In the genomic region with DNA sequence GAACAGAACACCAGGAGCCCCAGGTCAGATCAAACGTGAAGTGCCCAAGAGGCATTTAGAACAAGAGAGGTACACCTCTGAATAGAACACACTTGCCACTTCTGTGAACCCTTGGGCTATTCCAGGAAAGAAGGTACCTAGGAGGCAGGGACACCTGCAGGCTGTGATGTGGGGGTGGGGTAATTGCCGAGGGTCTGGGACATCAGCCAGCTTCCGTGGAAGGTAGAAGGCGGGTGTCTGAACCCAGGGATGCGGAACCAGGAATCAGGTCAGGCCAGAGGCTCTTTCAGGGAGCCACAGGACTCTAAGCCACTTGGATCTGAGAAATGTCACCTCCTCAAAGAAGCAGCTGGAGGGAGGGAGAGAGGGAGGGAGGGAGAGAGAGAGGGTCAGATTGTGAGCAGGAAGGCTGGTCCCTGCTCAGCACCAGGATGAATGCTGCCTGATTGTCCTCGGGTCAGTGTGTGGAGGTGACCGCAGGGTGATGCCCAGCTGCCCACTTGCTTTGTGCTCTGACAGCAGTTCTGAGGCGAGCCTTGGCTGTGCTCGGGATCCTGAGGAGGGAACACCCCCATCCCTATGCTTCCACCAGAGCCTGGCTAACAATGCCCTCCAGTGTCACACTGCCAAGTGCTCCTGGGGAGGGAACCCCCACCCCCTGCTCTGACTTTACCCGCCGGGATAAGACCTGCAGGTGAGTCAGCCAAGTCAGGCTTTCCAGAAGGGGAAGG, we compare ENCODE assay signal across 12 mouse cellular contexts. TPM values are rescaled to one million over a fixed set of nuclear protein-coding genes. Genes with fewer than 3 reads are reported as not detected.
DNase-seq lines count a peak whose midpoint lies in the region; ATAC-seq and TF ChIP-seq lines count a peak whose summit lies in the region.
"Had no signal": no experiment of that assay in that cellular context is flagged by ENCODE, and none has a peak within 500 bp of the region (broad histone marks: within the 10 kb centered on the region; RNA-seq: fewer than 3 reads in every experiment).

No protein-coding gene starts in this region.

- no peak overlapping the region for H3K9ac ChIP-seq in embryonic facial prominence, embryonic 15.5 days
- no peak overlapping the region for H3K9ac ChIP-seq in midbrain, embryonic 11.5 days (ENCODE audit: low read length)
- no peak overlapping the region for H3K9ac ChIP-seq in kidney, postnatal 0 days (ENCODE audit: low read depth, low read length)
- no peak overlapping the region for H3K9ac ChIP-seq in stomach, postnatal 0 days (ENCODE audit: low read length)
- H3K9ac ChIP-seq: hindbrain, embryonic 15.5 days had no signal

- no peak overlapping the region for H3K4me3 ChIP-seq in embryonic facial prominence, embryonic 15.5 days (replicated peaks)
- H3K4me3 ChIP-seq in embryonic facial prominence, embryonic 10.5 days, result no peak overlapping the region
- H3K4me3 ChIP-seq in midbrain, embryonic 10.5 days, result no peak overlapping the region
- no peak overlapping the region for H3K4me3 ChIP-seq in midbrain, embryonic 11.5 days (ENCODE audit: low read depth, low read length)
- H3K4me3 ChIP-seq in kidney, postnatal 0 days (replicated peaks; ENCODE audit: low read depth, low read length), result no peak overlapping the region
- no peak overlapping the region for H3K4me3 ChIP-seq in stomach, postnatal 0 days (ENCODE audit: low read depth, low read length)
- H3K4me3 ChIP-seq: hindbrain, embryonic 15.5 days had no signal

- no peak for DNase-seq in embryonic facial prominence, embryonic 10.5 days (ENCODE audit: low spot score)
- no peak for DNase-seq in midbrain, embryonic 10.5 days (ENCODE audit: low spot score)
- no peak for DNase-seq in midbrain, embryonic 11.5 days (ENCODE audit: low spot score, missing footprints)
- peak; percentile 7 for DNase-seq in brain, embryonic 14.5 days (ENCODE audit: low read depth)
- peak; percentile 12 for DNase-seq in kidney, postnatal 0 days (ENCODE audit: low spot score)
- DNase-seq in spleen, adult 18-20 months, result no peak
- no peak for DNase-seq in stomach, postnatal 0 days (ENCODE audit: low spot score)
- DNase-seq: heart, adult 11 months; layer of hippocampus, postnatal 36 days had no signal

- 35% methylated on average over 11 of the region's 11 CpGs for WGBS in embryonic facial prominence, embryonic 15.5 days
- 44% methylated on average over 11 of the region's 11 CpGs for WGBS in embryonic facial prominence, embryonic 10.5 days
- 60% methylated on average over 11 of the region's 11 CpGs for WGBS in midbrain, embryonic 10.5 days
- WGBS in midbrain, embryonic 11.5 days, result 56% methylated on average over 11 of the region's 11 CpGs
- 37% methylated on average over 11 of the region's 11 CpGs for WGBS in kidney, postnatal 0 days
- WGBS in stomach, postnatal 0 days, result 44% methylated on average over 11 of the region's 11 CpGs

- no peaks in the 10 kb centered on the region for H3K27me3 ChIP-seq in embryonic facial prominence, embryonic 15.5 days
- H3K27me3 ChIP-seq in embryonic facial prominence, embryonic 10.5 days (replicated peaks; ENCODE audit: low read depth, poor library complexity, severe bottlenecking), result no peaks in the 10 kb centered on the region
- H3K27me3 ChIP-seq in midbrain, embryonic 10.5 days (ENCODE audit: low read depth, poor library complexity, severe bottlenecking), result no peaks in the 10 kb centered on the region
- H3K27me3 ChIP-seq in midbrain, embryonic 11.5 days (ENCODE audit: control insufficient read depth, insufficient read depth, low read length), result no peaks in the 10 kb centered on the region
- H3K27me3 ChIP-seq in kidney, postnatal 0 days (ENCODE audit: insufficient read depth, low read length), result no peaks in the 10 kb centered on the region
- H3K27me3 ChIP-seq in stomach, postnatal 0 days (ENCODE audit: control insufficient read depth, insufficient read depth, low read length), result no peaks in the 10 kb centered on the region
- H3K27me3 ChIP-seq: hindbrain, embryonic 15.5 days had no signal

- H3K36me3 ChIP-seq in embryonic facial prominence, embryonic 15.5 days, result no peaks in the 10 kb centered on the region
- no peaks in the 10 kb centered on the region for H3K36me3 ChIP-seq in embryonic facial prominence, embryonic 10.5 days (replicated peaks)
- H3K36me3 ChIP-seq in midbrain, embryonic 10.5 days, result peaks cover 19% of the 10 kb centered on the region
- no peaks in the 10 kb centered on the region for H3K36me3 ChIP-seq in midbrain, embryonic 11.5 days (ENCODE audit: control insufficient read depth, insufficient read depth, low read length)
- H3K36me3 ChIP-seq in kidney, postnatal 0 days (ENCODE audit: insufficient read depth, low read length), result no peaks in the 10 kb centered on the region
- no peaks in the 10 kb centered on the region; the same call in 1 of the 2 replicates for H3K36me3 ChIP-seq in stomach, postnatal 0 days (ENCODE audit: control insufficient read depth, insufficient read depth, low read length)

- H3K9me3 ChIP-seq in embryonic facial prominence, embryonic 15.5 days (replicated peaks), result no peaks in the 10 kb centered on the region
- 0 out of 2 replicates have a peak, but pooled peaks cover 2% of the 10 kb centered on the region for H3K9me3 ChIP-seq in embryonic facial prominence, embryonic 10.5 days
- no peaks in the 10 kb centered on the region; the same call in 1 of the 2 replicates for H3K9me3 ChIP-seq in midbrain, embryonic 10.5 days (replicated peaks)
- H3K9me3 ChIP-seq in midbrain, embryonic 11.5 days (ENCODE audit: control insufficient read depth, low read length), result no peaks in the 10 kb centered on the region
- H3K9me3 ChIP-seq in kidney, postnatal 0 days (replicated peaks; ENCODE audit: low read length), result no peaks in the 10 kb centered on the region
- H3K9me3 ChIP-seq in stomach, postnatal 0 days (ENCODE audit: control insufficient read depth, low read length), result no peaks in the 10 kb centered on the region
- H3K9me3 ChIP-seq: hindbrain, embryonic 15.5 days had no signal

- H3K4me2 ChIP-seq in embryonic facial prominence, embryonic 15.5 days (replicated peaks), result no peak overlapping the region
- no peak overlapping the region for H3K4me2 ChIP-seq in midbrain, embryonic 11.5 days
- H3K4me2 ChIP-seq in kidney, postnatal 0 days (ENCODE audit: low read length), result no peak overlapping the region
- H3K4me2 ChIP-seq in stomach, postnatal 0 days (replicated peaks; ENCODE audit: low read depth), result no peak overlapping the region
- H3K4me2 ChIP-seq: hindbrain, embryonic 15.5 days had no signal

- TF ChIP-seq POLR2A in brain, embryonic 14.5 days (IDR thresholded peaks at IDR 0.05; ENCODE audit: borderline replicate concordance, extremely low read depth, insufficient read depth, insufficient read length, poor library complexity, severe bottlenecking), result no peak

- no peak overlapping the region for H3K27ac ChIP-seq in embryonic facial prominence, embryonic 15.5 days (replicated peaks)
- no peak overlapping the region for H3K27ac ChIP-seq in embryonic facial prominence, embryonic 10.5 days (replicated peaks)
- H3K27ac ChIP-seq in midbrain, embryonic 10.5 days (replicated peaks), result peak overlapping the region; percentile 25; the same call in 1 of the 2 replicates
- H3K27ac ChIP-seq in midbrain, embryonic 11.5 days (ENCODE audit: low read depth, low read length), result no peak overlapping the region
- H3K27ac ChIP-seq in kidney, postnatal 0 days, result peak overlapping the region; percentile 57
- H3K27ac ChIP-seq in stomach, postnatal 0 days (replicated peaks), result no peak overlapping the region
- H3K27ac ChIP-seq: hindbrain, embryonic 15.5 days had no signal

- no peak for TF ChIP-seq CTCF in brain, embryonic 14.5 days (IDR thresholded peaks at IDR 0.05; ENCODE audit: borderline replicate concordance, extremely low read depth, insufficient read depth, insufficient read length)
- no peak for TF ChIP-seq CTCF in kidney, postnatal 0 days (IDR thresholded peaks at IDR 0.05; ENCODE audit: low read depth)
- no peak for TF ChIP-seq CTCF in stomach, postnatal 0 days (IDR thresholded peaks at IDR 0.05; ENCODE audit: low read depth)

- peaks cover 19% of the 10 kb centered on the region; the same call in 1 of the 2 replicates for H3K4me1 ChIP-seq in embryonic facial prominence, embryonic 15.5 days
- peaks cover 12% of the 10 kb centered on the region; the same call in 1 of the 2 replicates for H3K4me1 ChIP-seq in embryonic facial prominence, embryonic 10.5 days
- peaks cover 7% of the 10 kb centered on the region; the same call in 1 of the 2 replicates for H3K4me1 ChIP-seq in midbrain, embryonic 10.5 days
- no peaks in the 10 kb centered on the region for H3K4me1 ChIP-seq in midbrain, embryonic 11.5 days (ENCODE audit: control insufficient read depth, insufficient read depth, low read length)
- H3K4me1 ChIP-seq in kidney, postnatal 0 days (replicated peaks; ENCODE audit: insufficient read depth, low read length), result peaks cover 3% of the 10 kb centered on the region; the same call in 1 of the 2 replicates
- H3K4me1 ChIP-seq in stomach, postnatal 0 days (replicated peaks; ENCODE audit: control insufficient read depth, insufficient read depth), result no peaks in the 10 kb centered on the region

- no peak for TF ChIP-seq EP300 in stomach, postnatal 0 days (optimal IDR thresholded peaks at IDR 0.05)

- 0 out of 2 replicates have a peak, but pooled peaks have one; percentile 20 for ATAC-seq in embryonic facial prominence, embryonic 15.5 days (ENCODE audit: insufficient number of reproducible peaks, low FRiP score, low TSS enrichment, low read depth)
- ATAC-seq in midbrain, embryonic 11.5 days (ENCODE audit: low FRiP score), result no peak
- ATAC-seq in kidney, postnatal 0 days (replicated peaks; ENCODE audit: low FRiP score, low read depth), result peak; percentile 43
- no peak for ATAC-seq in stomach, postnatal 0 days (ENCODE audit: low FRiP score, low TSS enrichment)

RNA-seq across cellular contexts. Expression of gene Gm5294, which starts 31.2 kb away (rescaled TPM):
- not detected in 2 replicates for polyA plus RNA-seq in embryonic facial prominence, embryonic 15.5 days (2015; fragmentation: Nextera tagmentation; extraction: Ambion mirVana)
- not detected in 2 replicates for polyA plus RNA-seq in embryonic facial prominence, embryonic 10.5 days (2016; fragmentation: Nextera tagmentation; extraction: Ambion mirVana)
- polyA plus RNA-seq in midbrain, embryonic 10.5 days (2016; fragmentation: Nextera tagmentation; extraction: Ambion mirVana), result not detected in 2 replicates
- not detected in 2 replicates for polyA plus RNA-seq in midbrain, embryonic 11.5 days (2014; fragmentation: Nextera tagmentation; extraction: Ambion mirVana)
- polyA plus RNA-seq in brain, embryonic 14.5 days (2012; rRNA removed), result 0.24 and 0.82 TPM in 2 replicates
- not detected in 2 replicates for polyA plus RNA-seq in kidney, postnatal 0 days (2015; fragmentation: Nextera tagmentation; extraction: Ambion mirVana)
- not detected in 2 replicates for polyA plus RNA-seq in stomach, postnatal 0 days (2015; fragmentation: Nextera tagmentation; extraction: Ambion mirVana)
- polyA plus RNA-seq: limb, embryonic 14.5 days had no signal

RNA-seq across cellular contexts. Expression of gene Fam20c, which starts 34.3 kb away (rescaled TPM):
- 9.0 and 9.2 TPM in 2 replicates for polyA plus RNA-seq in embryonic facial prominence, embryonic 15.5 days (2015; fragmentation: Nextera tagmentation; extraction: Ambion mirVana)
- polyA plus RNA-seq in embryonic facial prominence, embryonic 10.5 days (2016; fragmentation: Nextera tagmentation; extraction: Ambion mirVana), result 4.4 and 4.6 TPM in 2 replicates
- polyA plus RNA-seq in midbrain, embryonic 10.5 days (2016; fragmentation: Nextera tagmentation; extraction: Ambion mirVana), result 7.0 and 9.5 TPM in 2 replicates
- polyA plus RNA-seq in midbrain, embryonic 11.5 days (2014; fragmentation: Nextera tagmentation; extraction: Ambion mirVana), result 14.6 and 16.3 TPM in 2 replicates
- polyA plus RNA-seq in brain, embryonic 14.5 days (2012; rRNA removed), result 62.6 and 81.2 TPM in 2 replicates
- polyA plus RNA-seq in kidney, postnatal 0 days (2015; fragmentation: Nextera tagmentation; extraction: Ambion mirVana), result 27.3 and 27.6 TPM in 2 replicates
- polyA plus RNA-seq in stomach, postnatal 0 days (2015; fragmentation: Nextera tagmentation; extraction: Ambion mirVana), result 5.5 and 6.1 TPM in 2 replicates

Comparison
In these comparisons a context has a peak if more than half of its experiments do, and no peak if none do; other contexts are left out.
1. H3K27ac ChIP-seq: peak in midbrain, embryonic 10.5 days (single experiment) and kidney, postnatal 0 days (single experiment); none in embryonic facial prominence, embryonic 15.5 days (single experiment), embryonic facial prominence, embryonic 10.5 days (single experiment), midbrain, embryonic 11.5 days (single experiment) and stomach, postnatal 0 days (single experiment).
2. ATAC-seq: peak in embryonic facial prominence, embryonic 15.5 days (single experiment) and kidney, postnatal 0 days (single experiment); none in midbrain, embryonic 11.5 days (single experiment) and stomach, postnatal 0 days (single experiment).
3. DNase-seq: peak in brain, embryonic 14.5 days (single experiment) and kidney, postnatal 0 days (single experiment); none in embryonic facial prominence, embryonic 10.5 days (single experiment), midbrain, embryonic 10.5 days (single experiment), midbrain, embryonic 11.5 days (single experiment), spleen, adult 18-20 months (0 of 2) and stomach, postnatal 0 days (single experiment).